Mouse (Mus musculus) forebrain, postnatal 0 days (tissue): ENCODE measurements around the gene Klhl12. TPM values are rescaled to one million over a fixed set of nuclear protein-coding genes. Genes with fewer than 3 reads are reported as not detected.
A peak's percentile ranks its signal among the peaks of the same experiment; 100 is the strongest.

Experiments
- ATAC-seq: fragments of 200-750 bp; cut with Nextera tagmentation; 2 replicates; pipeline ENCODE4 v1.8.0; 2017; ENCODE audit warnings: mild to moderate bottlenecking, moderate library complexity
- DNase-seq: peaks from one replicate; pipeline ENCODE4 v3.0.0-alpha.2; 2015
- H3K27ac ChIP-seq: fragments of 300-500 bp; sonication (generic); 2 replicates; pipeline ENCODE4 v1.5.1; 2014; ENCODE audit warnings: low read depth, mild to moderate bottlenecking, antibody characterized with exemption, low read length, moderate library complexity, mixed read lengths
- H3K27me3 ChIP-seq: fragments of 300-500 bp; sonication (generic); 2 replicates; pipeline ENCODE4 v1.6.1; 2014; ENCODE audit warnings: mild to moderate bottlenecking, low read length, mixed read lengths; ENCODE audit not compliant: insufficient read depth
- H3K36me3 ChIP-seq: fragments of 300-500 bp; sonication (generic); 2 replicates; pipeline ENCODE4 v1.6.1; 2014; ENCODE audit warnings: mild to moderate bottlenecking, moderate library complexity; ENCODE audit not compliant: insufficient read depth
- H3K4me1 ChIP-seq: fragments of 300-500 bp; sonication (generic); 2 replicates; pipeline ENCODE4 v1.6.1; 2014; ENCODE audit warnings: antibody characterized with exemption; ENCODE audit not compliant: insufficient read depth
- H3K4me2 ChIP-seq: fragments of 300-500 bp; sonication (generic); 2 replicates; pipeline ENCODE4 v1.6.1; 2014; ENCODE audit warnings: low read depth, mild to moderate bottlenecking, moderate library complexity
- H3K4me3 ChIP-seq: fragments of 300-500 bp; sonication (generic); 2 replicates; pipeline ENCODE4 v1.5.1; 2014; ENCODE audit warnings: low read depth, low read length, mixed read lengths
- H3K9ac ChIP-seq: fragments of 300-500 bp; sonication (generic); 2 replicates; pipeline ENCODE4 v1.6.1; 2014; ENCODE audit warnings: mild to moderate bottlenecking
- H3K9me3 ChIP-seq: fragments of 300-500 bp; sonication (generic); 2 replicates; pipeline ENCODE4 v1.6.1; 2016; ENCODE audit warnings: low read length
- CTCF ChIP-seq: sonication (generic); IDR thresholded peaks from 2 replicates; pipeline ENCODE4 v1.5.1; 2016; ENCODE audit warnings: antibody characterized with exemption, control low read depth, low read depth
- WGBS: fragments of 180-500 bp; shearing (Covaris S2); extraction: QIAGEN DNeasy Blood & Tissue Kit; methylation state at CpG from one replicate; pipeline ENCODE4 v1.1.7; 2014; 5-methylcytosine and 5-hydroxymethylcytosine counted together
- polyA plus RNA-seq: library from polyadenylated mRNA; unstranded; fragments of >200 nt; fragmentation: Nextera tagmentation; extraction: Ambion mirVana; gene quantifications from 2 replicates; pipeline ENCODE4 v1.2.1, GENCODE M21; 2015
- total RNA-seq: library from RNA; depleted of rRNA; stranded (reverse); fragments of >200 nt; gene quantifications from 2 replicates; pipeline ENCODE4 v1.2.3, GENCODE M21; 2014; rRNA removed

Gene Klhl12
- total RNA-seq: 33.5 and 40.0 TPM in 2 replicates
- 26.2 and 33.6 TPM in 2 replicates for polyA plus RNA-seq

DNA sequence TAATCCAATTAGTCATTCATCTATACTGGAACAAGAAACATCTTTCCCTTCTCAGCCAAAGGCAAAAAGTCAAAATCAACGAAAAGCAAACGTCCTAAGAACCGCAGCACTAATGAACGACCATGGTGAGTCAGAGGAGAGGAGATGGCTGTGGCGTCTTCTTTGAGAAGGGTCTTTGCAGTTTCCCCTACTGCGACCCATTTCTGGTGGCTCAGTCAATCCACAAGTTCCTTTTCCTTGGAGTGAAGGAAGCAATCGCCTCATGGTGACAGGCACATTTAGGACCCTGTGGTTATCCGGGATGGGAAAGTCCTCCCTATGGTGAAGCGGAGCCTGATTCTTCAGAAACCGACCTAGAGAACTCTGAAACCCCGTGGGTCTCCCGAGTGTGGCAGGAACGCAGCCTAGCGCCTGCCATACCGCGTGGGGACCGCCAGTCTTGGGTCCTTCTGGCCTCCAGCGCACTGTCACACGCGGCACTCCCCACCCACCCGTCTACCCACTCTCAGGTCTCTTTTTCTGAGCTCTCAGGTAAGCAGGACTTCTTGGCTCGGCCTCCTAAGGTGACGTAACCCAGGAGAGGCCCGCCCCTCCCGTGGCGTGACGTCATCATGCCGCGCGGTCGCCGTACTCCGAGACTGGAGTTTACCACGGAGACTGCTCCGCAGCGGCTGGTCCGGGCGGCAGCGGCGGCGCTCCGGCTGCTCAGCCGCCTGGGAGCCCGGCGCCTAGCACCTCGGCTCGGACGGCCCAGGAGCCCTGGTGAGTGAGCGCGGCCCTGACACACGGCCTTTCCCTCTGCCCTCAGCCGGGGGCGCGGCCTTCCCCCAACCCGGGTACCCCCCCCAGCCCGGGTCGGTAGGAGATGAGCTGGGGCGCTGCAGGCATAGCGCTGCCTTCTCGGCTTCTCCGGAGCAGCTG is at the start of gene Klhl12:
Gene Klhl12 (plus strand): TSS at position 628 of the 921 bp plus-strand sequence.
- peak; percentile 95 for ATAC-seq
- Histone ChIP-seq H3K9ac (peak within 1 kb of the TSS; percentile 81), H3K27ac (peak within 1 kb of the TSS; percentile 75), H3K4me3 (peak within 1 kb of the TSS; percentile 93), H3K27me3 (no peaks in the 10 kb centered on the region), H3K4me2 (peak within 1 kb of the TSS; percentile 73), H3K9me3 (no peaks in the 10 kb centered on the region), H3K36me3 (peaks cover 9% of the 10 kb centered on the region; the same call in 1 of the 2 replicates), H3K4me1 (peaks cover 2% of the 10 kb centered on the region; the same call in 1 of the 2 replicates)
- peak; percentile 94 for DNase-seq
- peak; percentile 25 for TF ChIP-seq CTCF
- WGBS: 1% methylated on average over 60 of the region's 61 CpGs

- Histone ChIP-seq H3K4me2 (peak overlapping the region; percentile 94), H3K9ac (peak overlapping the region; percentile 70), H3K4me1 (no peaks in the 10 kb centered on the region), H3K27ac (no peak overlapping the region), H3K36me3 (0 out of 2 replicates have a peak, but pooled peaks cover 9% of the 10 kb centered on the region), H3K27me3 (no peaks in the 10 kb centered on the region), H3K4me3 (peak overlapping the region; percentile 67), H3K9me3 (no peaks in the 10 kb centered on the region)
- ATAC-seq: 0 out of 2 replicates have a peak, but pooled peaks have one; percentile 30
- no peak for DNase-seq
- no peak for TF ChIP-seq CTCF
- WGBS: 27% methylated on average over 8 of the region's 8 CpGs
Observed at GRCm38 (mm10) chr1:134406414-134406771, 48.9 kb upstream of the Klhl12 start.

DNA sequence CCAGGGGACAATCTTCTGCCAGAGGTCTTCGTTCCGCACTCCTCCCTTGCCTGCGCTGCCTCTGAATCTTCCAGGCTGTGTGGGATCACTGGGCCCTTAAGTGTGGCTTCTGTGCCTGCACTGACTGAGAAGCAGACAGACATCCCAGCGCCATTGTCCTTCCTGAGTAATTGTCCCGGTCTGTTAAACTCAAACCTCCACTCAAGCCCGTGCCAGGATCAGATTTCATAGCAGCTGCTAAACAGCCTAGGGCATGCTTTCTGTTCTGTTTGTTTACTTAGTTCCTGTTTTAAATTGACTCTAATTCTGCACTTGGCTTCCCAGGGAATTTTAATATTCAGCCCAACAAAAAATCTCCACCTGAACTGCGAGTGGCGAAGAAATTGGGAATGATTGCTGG is 47.3 kb upstream of the Klhl12 start:
- Histone ChIP-seq H3K9ac (no peak overlapping the region), H3K27me3 (no peaks in the 10 kb centered on the region), H3K9me3 (no peaks in the 10 kb centered on the region), H3K36me3 (0 out of 2 replicates have a peak, but pooled peaks cover 9% of the 10 kb centered on the region), H3K4me1 (no peaks in the 10 kb centered on the region), H3K4me2 (no peak overlapping the region), H3K4me3 (no peak overlapping the region), H3K27ac (no peak overlapping the region)
- WGBS: 84% methylated on average over 8 of the region's 8 CpGs
- TF ChIP-seq CTCF: no peak
- no peak for DNase-seq
- no peak for ATAC-seq

DNA sequence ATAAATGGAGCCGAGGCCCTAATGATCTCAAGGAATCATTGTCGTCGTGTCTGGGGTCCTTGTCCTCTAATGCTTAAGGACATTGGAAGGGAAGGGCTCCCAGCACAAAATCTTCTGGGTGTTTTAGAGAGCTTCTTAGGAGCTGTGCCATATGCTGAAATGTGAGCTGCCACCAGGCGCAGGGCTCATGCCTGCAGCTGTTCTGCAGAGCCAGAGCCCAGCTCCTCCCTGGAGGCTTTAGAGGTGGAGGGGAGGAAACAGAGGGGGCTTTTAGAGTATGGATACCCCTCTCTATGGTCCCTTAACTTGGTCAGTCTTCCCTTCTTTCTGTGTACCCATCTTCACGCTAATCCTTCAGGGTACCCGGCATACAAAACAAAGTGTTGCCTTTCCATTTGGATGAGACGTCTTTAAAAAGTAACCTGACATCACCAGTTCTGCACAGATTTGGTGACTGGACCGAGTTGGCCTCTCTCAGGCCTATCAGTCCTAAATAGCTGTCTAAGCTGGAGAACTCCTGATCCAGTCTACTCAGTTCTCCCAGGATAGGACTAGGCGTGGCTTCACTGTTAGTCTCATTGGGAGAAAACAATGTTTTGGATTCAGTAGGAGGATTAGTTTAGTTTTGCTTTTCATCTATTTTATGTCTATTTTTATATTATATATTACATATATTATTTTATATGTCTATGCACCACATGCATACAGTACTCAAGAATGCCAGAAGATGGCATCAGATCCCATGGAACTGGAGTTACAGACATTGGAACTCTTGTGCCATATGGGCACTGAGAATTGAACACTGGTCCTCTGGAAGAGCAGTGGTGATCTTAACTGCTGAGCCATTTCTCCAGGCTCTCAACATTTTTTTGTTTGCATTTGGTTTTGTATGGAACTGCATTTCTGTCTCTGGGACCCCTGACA is 43.4 kb upstream of the Klhl12 start:
- no peak overlapping the region for H3K4me3 ChIP-seq
- DNase-seq (no peak), ATAC-seq (no peak)
- WGBS: 93% methylated on average over 9 of the region's 9 CpGs
- no peak overlapping the region for H3K4me2 ChIP-seq
- H3K9me3 ChIP-seq: no peaks in the 10 kb centered on the region
- TF ChIP-seq CTCF: no peak
- no peak overlapping the region for H3K27ac ChIP-seq
- no peak overlapping the region for H3K9ac ChIP-seq
- peaks cover 10% of the 10 kb centered on the region for H3K4me1 ChIP-seq
- 0 out of 2 replicates have a peak, but pooled peaks cover 9% of the 10 kb centered on the region for H3K36me3 ChIP-seq
- H3K27me3 ChIP-seq: no peaks in the 10 kb centered on the region

- no peaks in the 10 kb centered on the region for H3K9me3 ChIP-seq
- TF ChIP-seq CTCF: no peak
- DNase-seq (no peak), ATAC-seq (no peak)
- no peak overlapping the region for H3K9ac ChIP-seq
- H3K27ac ChIP-seq: no peak overlapping the region
- 0 out of 2 replicates have a peak, but pooled peaks cover 8% of the 10 kb centered on the region for H3K36me3 ChIP-seq
- no peaks in the 10 kb centered on the region for H3K27me3 ChIP-seq
- no peak overlapping the region for H3K4me2 ChIP-seq
- WGBS: 55% methylated on average over 2 of the region's 2 CpGs
- no peak overlapping the region for H3K4me3 ChIP-seq
- peaks cover 11% of the 10 kb centered on the region for H3K4me1 ChIP-seq
Observed at GRCm38 (mm10) chr1:134414038-134414437, 41.3 kb upstream of the Klhl12 start.

- DNase-seq (no peak), ATAC-seq (peak; percentile 49)
- no peaks in the 10 kb centered on the region for H3K9me3 ChIP-seq
- 13% methylated on average over 11 of the region's 11 CpGs for WGBS
- 0 out of 2 replicates have a peak overlapping the region, but pooled peaks have one; percentile 6 for H3K9ac ChIP-seq
- 0 out of 2 replicates have a peak, but pooled peaks cover 2% of the 10 kb centered on the region for H3K36me3 ChIP-seq
- H3K4me2 ChIP-seq: peak overlapping the region; percentile 53
- peaks cover 11% of the 10 kb centered on the region for H3K4me1 ChIP-seq
- peak overlapping the region; percentile 57; the same call in 1 of the 2 replicates for H3K27ac ChIP-seq
- H3K27me3 ChIP-seq: no peaks in the 10 kb centered on the region
- H3K4me3 ChIP-seq: peak overlapping the region; percentile 96
- peak; percentile 58; the same call in 1 of the 2 replicates for TF ChIP-seq CTCF
Observed at GRCm38 (mm10) chr1:134414501-134415167, 40.7 kb upstream of the Klhl12 start.
